Mouse (Mus musculus) T-cell, adult 2 months (primary cell): ENCODE measurements around the gene DXBay18.
"Not testable (repeated sequence)": the region's sequence is repeated elsewhere in the genome, so short reads cannot be mapped to it uniquely, and the experiment has no call there.

ENCODE experiments used
- DNase-seq: peaks from one replicate; pipeline ENCODE4 v3.0.0; 2022; ENCODE audit warnings: low spot score

DXBay18 gene

DNA sequence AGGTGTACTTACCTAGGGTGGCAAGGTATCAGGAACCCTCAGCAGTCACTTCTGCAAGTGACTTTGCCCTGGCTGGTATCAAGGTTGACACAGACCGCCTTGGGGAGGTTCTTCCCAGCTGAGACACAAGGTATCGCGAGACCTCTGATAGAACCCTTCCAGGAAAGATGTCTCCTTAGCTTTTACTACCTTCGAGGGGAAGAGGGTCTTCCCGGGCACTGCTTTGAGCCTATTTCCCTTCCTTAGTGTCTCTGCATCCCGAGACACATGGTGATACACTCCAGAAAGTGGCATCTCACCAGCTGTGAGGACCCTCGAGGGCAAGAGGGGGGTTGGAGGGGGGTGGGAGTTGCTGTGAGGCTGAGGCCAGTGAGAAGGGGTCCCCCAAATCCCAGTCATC lies at the start of gene DXBay18:
Gene DXBay18, minus strand, starts transcription at position 101 of the 400 bp plus-strand sequence.
- DNase-seq = not testable (repeated sequence)

DNA sequence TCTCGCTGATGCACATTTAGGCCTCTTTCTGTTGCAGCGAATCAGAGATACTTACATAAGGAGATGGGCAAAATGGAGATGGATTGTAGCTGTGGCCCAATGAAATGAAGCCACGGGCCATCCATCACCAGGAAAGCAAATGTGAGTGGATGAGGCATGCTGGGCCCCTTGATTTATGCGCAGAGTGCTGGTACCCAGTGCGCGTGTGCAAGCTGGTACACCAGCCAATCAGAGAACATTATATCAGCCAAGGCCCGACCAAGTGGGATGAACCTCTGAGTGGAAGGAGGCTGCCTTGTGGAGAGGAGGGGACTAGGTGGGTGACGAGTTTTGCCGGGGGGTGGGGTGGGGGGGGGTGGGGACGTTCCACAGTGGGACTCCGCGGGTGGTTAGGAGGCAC lies 42.7 kb upstream of the DXBay18 start, which contains the start of gene Xlr3b:
Gene Xlr3b, plus strand, starts transcription at position 274 of the 400 bp plus-strand sequence.
- peak; percentile 45 for DNase-seq

DNA sequence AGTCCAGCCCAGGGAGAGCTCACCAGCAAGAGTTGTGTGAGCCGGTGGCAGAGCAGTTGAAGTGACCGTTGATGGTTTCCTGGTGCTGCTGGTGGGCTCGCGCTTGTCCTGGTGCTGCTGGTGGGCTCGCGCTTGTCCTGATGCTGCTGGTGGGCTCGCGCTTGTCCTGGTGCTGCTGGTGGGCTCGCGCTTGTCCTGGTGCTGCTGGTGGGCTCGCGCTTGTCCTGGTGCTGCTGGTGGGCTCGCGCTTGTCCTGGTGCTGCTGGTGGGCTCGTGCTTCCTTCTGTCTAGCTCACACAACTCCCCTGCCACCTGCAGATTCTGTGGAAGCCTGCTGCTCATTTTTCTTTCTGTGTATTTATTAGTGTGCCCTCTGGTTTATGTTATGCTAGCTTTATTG lies 27.6 kb upstream of the DXBay18 start, which contains the start of gene Spin2d:
Gene Spin2d, minus strand, starts transcription at position 101 of the 400 bp plus-strand sequence.
- not testable (repeated sequence) for DNase-seq

DNA sequence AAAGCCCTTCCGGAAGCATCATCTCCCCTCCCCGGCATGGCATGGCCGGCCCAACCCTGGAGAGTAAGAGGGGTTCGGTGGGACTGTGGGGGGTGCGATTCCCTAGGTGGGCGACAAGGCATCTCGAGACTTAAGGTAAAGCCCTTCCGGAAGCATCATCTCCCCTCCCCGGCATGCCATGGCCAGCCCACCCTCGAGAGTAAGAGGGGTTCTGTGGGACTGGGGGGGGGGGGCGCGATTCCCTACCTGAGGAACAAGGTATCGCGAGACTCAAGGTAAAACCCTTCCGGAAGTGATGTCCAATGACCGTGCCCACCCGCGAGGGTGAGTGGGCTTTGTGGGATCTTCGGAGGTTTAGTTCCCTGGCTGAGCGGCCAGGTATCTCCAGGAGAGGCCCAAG lies 754 bp downstream of the DXBay18 start, which contains the start of gene Xlr5b:
Gene Xlr5b, plus strand, starts transcription at position 301 of the 400 bp plus-strand sequence.
- not testable (repeated sequence) for DNase-seq

DNA sequence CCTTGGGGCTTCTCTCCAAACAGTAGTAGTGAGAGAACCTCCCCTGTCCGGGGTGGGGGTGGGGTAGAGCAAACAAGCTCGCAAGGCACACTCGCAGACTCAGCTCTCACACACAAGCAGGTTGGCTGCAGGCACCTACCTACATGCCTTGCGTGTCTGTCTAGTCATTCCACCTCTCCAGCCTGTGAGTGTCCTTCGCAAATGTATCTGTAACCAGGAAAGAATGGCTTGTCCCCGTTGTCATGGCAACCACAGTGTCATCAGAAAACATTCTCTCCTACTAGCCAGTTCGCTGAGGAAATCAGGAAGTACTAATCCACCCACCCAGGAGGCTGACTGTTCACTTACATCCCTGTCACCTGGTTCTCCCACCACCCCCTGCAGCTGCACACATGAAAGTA lies 6.0 kb downstream of the DXBay18 start:
- not testable (repeated sequence) for DNase-seq

DNA sequence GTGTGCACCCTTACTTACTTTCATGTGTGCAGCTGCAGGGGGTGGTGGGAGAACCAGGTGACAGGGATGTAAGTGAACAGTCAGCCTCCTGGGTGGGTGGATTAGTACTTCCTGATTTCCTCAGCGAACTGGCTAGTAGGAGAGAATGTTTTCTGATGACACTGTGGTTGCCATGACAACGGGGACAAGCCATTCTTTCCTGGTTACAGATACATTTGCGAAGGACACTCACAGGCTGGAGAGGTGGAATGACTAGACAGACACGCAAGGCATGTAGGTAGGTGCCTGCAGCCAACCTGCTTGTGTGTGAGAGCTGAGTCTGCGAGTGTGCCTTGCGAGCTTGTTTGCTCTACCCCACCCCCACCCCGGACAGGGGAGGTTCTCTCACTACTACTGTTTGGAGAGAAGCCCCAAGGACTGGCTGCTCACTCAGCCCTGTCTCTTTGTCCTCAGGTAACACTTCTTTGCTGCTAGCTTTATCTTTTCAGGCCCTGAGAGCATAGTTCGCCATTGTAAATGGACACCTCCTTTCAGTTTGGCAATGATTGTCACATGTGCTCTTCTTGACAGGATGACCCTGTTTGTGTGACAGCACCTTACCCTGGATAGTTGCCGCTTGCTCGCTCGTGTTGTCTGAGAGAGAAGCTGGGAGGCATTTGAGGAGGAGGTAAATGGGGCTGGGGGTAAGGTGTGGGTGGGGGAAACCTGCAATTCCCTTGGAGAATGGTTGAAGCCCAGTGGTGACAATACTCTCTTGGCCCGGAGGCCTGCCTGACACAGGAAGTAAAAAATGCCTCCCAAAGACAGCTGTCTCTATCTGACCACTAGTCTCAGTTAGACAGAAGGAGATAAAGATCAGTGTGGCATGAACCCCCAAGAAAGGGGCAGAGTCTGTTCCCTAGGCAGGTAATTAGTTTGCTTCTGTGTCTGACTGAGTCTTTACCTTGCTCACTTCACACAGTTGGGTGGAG lies 26.1 kb downstream of the DXBay18 start:
- not testable (repeated sequence) for DNase-seq

DNA sequence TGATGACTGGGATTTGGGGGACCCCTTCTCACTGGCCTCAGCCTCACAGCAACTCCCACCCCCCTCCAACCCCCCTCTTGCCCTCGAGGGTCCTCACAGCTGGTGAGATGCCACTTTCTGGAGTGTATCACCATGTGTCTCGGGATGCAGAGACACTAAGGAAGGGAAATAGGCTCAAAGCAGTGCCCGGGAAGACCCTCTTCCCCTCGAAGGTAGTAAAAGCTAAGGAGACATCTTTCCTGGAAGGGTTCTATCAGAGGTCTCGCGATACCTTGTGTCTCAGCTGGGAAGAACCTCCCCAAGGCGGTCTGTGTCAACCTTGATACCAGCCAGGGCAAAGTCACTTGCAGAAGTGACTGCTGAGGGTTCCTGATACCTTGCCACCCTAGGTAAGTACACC lies 32.5 kb downstream of the DXBay18 start, which contains the start of gene Gm14685:
Gene Gm14685, plus strand, starts transcription at position 301 of the 400 bp plus-strand sequence.
- not testable (repeated sequence) for DNase-seq

DNA sequence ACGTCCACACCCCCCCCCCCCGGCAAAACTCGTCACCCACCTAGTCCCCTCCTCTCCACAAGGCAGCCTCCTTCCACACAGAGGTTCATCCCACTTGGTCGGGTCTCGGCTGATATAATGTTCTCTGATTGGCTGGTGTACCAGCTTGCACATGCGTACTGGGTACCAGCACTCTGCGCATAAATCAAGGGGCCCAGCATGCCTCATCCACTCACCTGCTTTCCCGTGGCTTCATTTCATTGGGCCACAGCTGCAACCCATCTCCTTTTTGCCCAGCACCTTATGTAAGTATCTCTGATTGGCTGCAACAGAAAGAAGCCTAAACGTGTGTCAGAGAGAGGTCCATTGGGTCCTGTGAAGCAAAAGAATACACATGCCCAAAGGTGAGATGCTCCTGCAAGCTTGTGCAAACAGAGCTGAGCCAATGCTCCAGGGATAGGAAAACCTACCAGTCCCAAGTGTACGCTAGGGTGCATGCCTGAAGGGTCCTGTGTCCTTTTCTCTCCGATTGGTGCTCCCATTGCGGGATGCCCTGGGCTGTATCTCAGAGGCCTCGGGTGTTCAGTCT lies 52.2 kb downstream of the DXBay18 start, which contains the start of gene Xlr3a:
Gene Xlr3a, minus strand, starts transcription at position 155 of the 568 bp plus-strand sequence.
- not testable (repeated sequence) for DNase-seq
